8 mouse cellular contexts compared by ENCODE assay signal in the genomic region with DNA sequence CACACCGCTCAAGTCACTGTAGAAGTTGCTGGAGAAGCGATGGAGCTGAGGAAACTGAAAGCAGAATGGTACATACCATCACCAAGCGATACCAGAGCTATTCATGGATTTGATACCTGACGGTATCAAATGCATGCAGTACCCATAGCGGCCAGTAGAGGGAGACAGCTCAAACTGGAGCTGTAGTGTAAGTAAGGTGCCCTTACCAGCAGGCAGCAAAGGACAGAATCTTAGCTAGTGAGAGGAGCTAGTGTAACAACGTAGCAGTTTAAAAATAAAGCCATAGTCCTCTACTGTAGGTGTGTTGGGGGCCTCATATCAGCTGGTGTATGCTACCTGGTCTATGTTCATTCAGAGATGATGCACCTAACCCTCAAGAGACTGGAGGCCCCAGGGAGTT. TPM values are rescaled to one million over a fixed set of nuclear protein-coding genes. Genes with fewer than 3 reads are reported as not detected.
A peak's percentile ranks its signal among the peaks of the same experiment; 100 is the strongest.
DNase-seq lines count a peak whose midpoint lies in the region; ATAC-seq and TF ChIP-seq lines count a peak whose summit lies in the region.

No protein-coding gene starts in this region.

- no peaks in the 10 kb centered on the region; the same call in 1 of the 2 replicates for H3K79me2 ChIP-seq in liver, adult 2 months (ENCODE audit: control insufficient read depth, insufficient read depth, low read length)

- no peak overlapping the region for H3K27ac ChIP-seq in heart, embryonic 12.5 days (ENCODE audit: poor library complexity, severe bottlenecking)
- no peak overlapping the region for H3K27ac ChIP-seq in kidney, embryonic 14.5 days (ENCODE audit: low read depth, low read length)
- no peak overlapping the region for H3K27ac ChIP-seq in liver, adult 2 months (replicated peaks; ENCODE audit: insufficient read depth, low read depth, low read length)
- H3K27ac ChIP-seq in neural tube, embryonic 11.5 days (ENCODE audit: low read depth, low read length): no peak overlapping the region

- no peak overlapping the region for H3K9ac ChIP-seq in heart, embryonic 12.5 days
- no peak overlapping the region for H3K9ac ChIP-seq in kidney, embryonic 14.5 days (ENCODE audit: low read depth, low read length)
- no peak overlapping the region for H3K9ac ChIP-seq in liver, adult 2 months (ENCODE audit: low read depth, low read length)
- H3K9ac ChIP-seq in neural tube, embryonic 11.5 days (ENCODE audit: low read length): no peak overlapping the region

- WGBS in heart, embryonic 12.5 days: 10% methylated on average over 6 of the region's 6 CpGs
- WGBS in kidney, embryonic 14.5 days: 18% methylated on average over 6 of the region's 6 CpGs
- 15% methylated on average over 6 of the region's 6 CpGs for WGBS in liver, adult 2 months
- 22% methylated on average over 6 of the region's 6 CpGs for WGBS in neural tube, embryonic 11.5 days

- TF ChIP-seq CTCF in liver, adult 2 months (IDR thresholded peaks at IDR 0.05; ENCODE audit: low read depth, low read length): peak; percentile 66; the same call in 1 of the 2 replicates

- no peak overlapping the region for H3K4me3 ChIP-seq in heart, embryonic 12.5 days
- no peak overlapping the region for H3K4me3 ChIP-seq in kidney, embryonic 14.5 days (ENCODE audit: low read length)
- H3K4me3 ChIP-seq in liver, adult 2 months (ENCODE audit: insufficient read depth, low read depth, low read length): no peak overlapping the region
- H3K4me3 ChIP-seq in neural tube, embryonic 11.5 days (ENCODE audit: low read depth, low read length): no peak overlapping the region

- no peaks in the 10 kb centered on the region for H3K4me1 ChIP-seq in heart, embryonic 12.5 days (replicated peaks)
- no peaks in the 10 kb centered on the region for H3K4me1 ChIP-seq in kidney, embryonic 14.5 days (ENCODE audit: control insufficient read depth, insufficient read depth, low read length)
- peaks cover 10% of the 10 kb centered on the region for H3K4me1 ChIP-seq in liver, adult 2 months (ENCODE audit: control insufficient read depth, insufficient read depth, low read length)
- H3K4me1 ChIP-seq in neural tube, embryonic 11.5 days (ENCODE audit: control insufficient read depth, insufficient read depth, low read length): no peaks in the 10 kb centered on the region

- H3K36me3 ChIP-seq in heart, embryonic 12.5 days: 0 out of 2 replicates have a peak, but pooled peaks cover 11% of the 10 kb centered on the region
- H3K36me3 ChIP-seq in kidney, embryonic 14.5 days (ENCODE audit: control insufficient read depth, insufficient read depth, low read length): peaks cover 49% of the 10 kb centered on the region
- H3K36me3 ChIP-seq in liver, adult 2 months (ENCODE audit: control insufficient read depth, insufficient read depth, low read length): peaks cover 28% of the 10 kb centered on the region
- no peaks in the 10 kb centered on the region for H3K36me3 ChIP-seq in neural tube, embryonic 11.5 days (ENCODE audit: control insufficient read depth, insufficient read depth, low read length)

- peak overlapping the region; percentile 26; the same call in 1 of the 2 replicates for H3K4me2 ChIP-seq in heart, embryonic 12.5 days
- no peak overlapping the region for H3K4me2 ChIP-seq in kidney, embryonic 14.5 days (replicated peaks; ENCODE audit: low read depth, low read length)
- H3K4me2 ChIP-seq in neural tube, embryonic 11.5 days (ENCODE audit: low read depth): no peak overlapping the region

- H3K9me3 ChIP-seq in heart, embryonic 12.5 days (replicated peaks): no peaks in the 10 kb centered on the region
- H3K9me3 ChIP-seq in kidney, embryonic 14.5 days (ENCODE audit: control insufficient read depth, low read length): no peaks in the 10 kb centered on the region
- no peaks in the 10 kb centered on the region for H3K9me3 ChIP-seq in neural tube, embryonic 11.5 days (ENCODE audit: control insufficient read depth, low read length)

- peak; percentile 96 for ATAC-seq in common myeloid progenitor, adult 5-6 weeks (replicated peaks; ENCODE audit: low read depth, poor library complexity, severe bottlenecking)
- no peak; the same call in 1 of the 2 replicates for ATAC-seq in heart, embryonic 12.5 days (ENCODE audit: insufficient number of reproducible peaks, low FRiP score)
- ATAC-seq in kidney, embryonic 14.5 days (ENCODE audit: low FRiP score, low TSS enrichment): peak; percentile 55; the same call in 1 of the 2 replicates
- peak; percentile 31; the same call in 1 of the 2 replicates for ATAC-seq in neural tube, embryonic 11.5 days (ENCODE audit: insufficient read depth, low FRiP score, low TSS enrichment)

- H3K27me3 ChIP-seq in heart, embryonic 12.5 days (replicated peaks): no peaks in the 10 kb centered on the region
- H3K27me3 ChIP-seq in kidney, embryonic 14.5 days (ENCODE audit: control insufficient read depth, insufficient read depth, low read length): no peaks in the 10 kb centered on the region
- no peaks in the 10 kb centered on the region for H3K27me3 ChIP-seq in liver, adult 2 months (ENCODE audit: control insufficient read depth, insufficient read depth, low read length)
- no peaks in the 10 kb centered on the region for H3K27me3 ChIP-seq in neural tube, embryonic 11.5 days (ENCODE audit: control insufficient read depth, insufficient read depth, low read length)

- DNase-seq in B cell, adult 2 months: peak; percentile 74 to 75
- DNase-seq in ZHBTc4 (ENCODE audit: low read depth, low spot score): peak; percentile 89
- peak; percentile 71 for DNase-seq in liver, adult 2 months (ENCODE audit: extremely low read depth, low read depth, low spot score)
- DNase-seq in neural tube, embryonic 11.5 days (ENCODE audit: low spot score): peak; percentile 77
- DNase-seq in testis, postnatal 14 days (ENCODE audit: low spot score): peak; percentile 43

- no peak for TF ChIP-seq POLR2A in liver, adult 2 months (IDR thresholded peaks at IDR 0.05; ENCODE audit: extremely low read depth, insufficient read depth, low read length)

RNA-seq across cellular contexts. Expression of a gene that starts 12.0 kb away (rescaled TPM):
- total RNA-seq in common myeloid progenitor, adult 5-6 weeks (2017): 8.9 and 11.8 TPM in 2 replicates
- 0.56 and 0.85 TPM in 2 replicates for polyA plus RNA-seq in heart, embryonic 12.5 days (2016; fragmentation: Nextera tagmentation; extraction: Ambion mirVana)
- 0.83 and 1.2 TPM in 2 replicates for polyA plus RNA-seq in kidney, embryonic 14.5 days (2014; fragmentation: Nextera tagmentation; extraction: Ambion mirVana)
- total RNA-seq in liver, adult 2 months (2014; rRNA removed): 170 and 235 TPM in 2 replicates
- 60.2 and 66.1 TPM in 2 replicates for polyA plus RNA-seq in liver, adult 2 months (2012; rRNA removed)
- polyA plus RNA-seq in neural tube, embryonic 11.5 days (2014; fragmentation: Nextera tagmentation; extraction: Ambion mirVana): 0.38 and 0.77 TPM in 2 replicates

RNA-seq across cellular contexts. Expression of a gene that starts 36.8 kb away (rescaled TPM):
- total RNA-seq in common myeloid progenitor, adult 5-6 weeks (2017): not detected in 2 replicates
- polyA plus RNA-seq in heart, embryonic 12.5 days (2016; fragmentation: Nextera tagmentation; extraction: Ambion mirVana): not detected in 2 replicates
- 0.10 TPM in 1 of 2 replicates, not detected in the other for polyA plus RNA-seq in kidney, embryonic 14.5 days (2014; fragmentation: Nextera tagmentation; extraction: Ambion mirVana)
- 0.37 and 1.3 TPM in 2 replicates for total RNA-seq in liver, adult 2 months (2014; rRNA removed)
- polyA plus RNA-seq in liver, adult 2 months (2012; rRNA removed): 0.21 and 0.24 TPM in 2 replicates
- not detected in 2 replicates for polyA plus RNA-seq in neural tube, embryonic 11.5 days (2014; fragmentation: Nextera tagmentation; extraction: Ambion mirVana)

RNA-seq across cellular contexts. Expression of a gene that starts 37.1 kb away (rescaled TPM):
- 0.23 TPM in 1 of 2 replicates, not detected in the other for total RNA-seq in common myeloid progenitor, adult 5-6 weeks (2017)
- polyA plus RNA-seq in heart, embryonic 12.5 days (2016; fragmentation: Nextera tagmentation; extraction: Ambion mirVana): 5.4 TPM in 2 replicates
- polyA plus RNA-seq in kidney, embryonic 14.5 days (2014; fragmentation: Nextera tagmentation; extraction: Ambion mirVana): 47.5 and 62.8 TPM in 2 replicates
- 8.3 and 8.7 TPM in 2 replicates for total RNA-seq in liver, adult 2 months (2014; rRNA removed)
- polyA plus RNA-seq in liver, adult 2 months (2012; rRNA removed): 10.7 and 11.1 TPM in 2 replicates
- 11.9 and 12.6 TPM in 2 replicates for polyA plus RNA-seq in neural tube, embryonic 11.5 days (2014; fragmentation: Nextera tagmentation; extraction: Ambion mirVana)

RNA-seq across cellular contexts. Expression of a gene that starts 50.4 kb away (rescaled TPM):
- total RNA-seq in common myeloid progenitor, adult 5-6 weeks (2017): not detected in 2 replicates
- not detected in 2 replicates for polyA plus RNA-seq in heart, embryonic 12.5 days (2016; fragmentation: Nextera tagmentation; extraction: Ambion mirVana)
- polyA plus RNA-seq in kidney, embryonic 14.5 days (2014; fragmentation: Nextera tagmentation; extraction: Ambion mirVana): 0.05 TPM in 1 of 2 replicates, not detected in the other
- total RNA-seq in liver, adult 2 months (2014; rRNA removed): 205 and 206 TPM in 2 replicates
- polyA plus RNA-seq in liver, adult 2 months (2012; rRNA removed): 62.6 and 67.7 TPM in 2 replicates
- not detected in 2 replicates for polyA plus RNA-seq in neural tube, embryonic 11.5 days (2014; fragmentation: Nextera tagmentation; extraction: Ambion mirVana)

Comparison
In these comparisons a context has a peak if more than half of its experiments do, and no peak if none do; other contexts are left out.
1. RNA of a gene that starts 12.0 kb away (polyA plus RNA-seq): 60.2 to 66.1 TPM in liver, adult 2 months; 0.83 to 1.2 TPM in kidney, embryonic 14.5 days, 0.56 to 0.85 TPM in heart, embryonic 12.5 days and 0.38 to 0.77 TPM in neural tube, embryonic 11.5 days; every median in the first group is over 10 times any median in the second.
2. Peak in every context shown above with its lines, with median percentiles within 50 percentile points of each other: DNase-seq.